Mouse (Mus musculus) kidney, adult 2 months (tissue): Measurements from ENCODE around the gene Noa1.

Experiments
- CTCF ChIP-seq: fragments of 200-500 bp; conservative IDR thresholded peaks from 2 replicates; pipeline ENCODE4 v1.5.1; 2011; ENCODE audit warnings: low read depth, mild to moderate bottlenecking, control low read depth, low read length, moderate library complexity, mixed read lengths; ENCODE audit not compliant: insufficient read depth, insufficient read length
- POLR2A ChIP-seq: fragments of 200-500 bp; IDR thresholded peaks from one replicate; pipeline ENCODE4 v1.6.1; 2011; ENCODE audit warnings: low read depth, low read length, control low read depth

DNA sequence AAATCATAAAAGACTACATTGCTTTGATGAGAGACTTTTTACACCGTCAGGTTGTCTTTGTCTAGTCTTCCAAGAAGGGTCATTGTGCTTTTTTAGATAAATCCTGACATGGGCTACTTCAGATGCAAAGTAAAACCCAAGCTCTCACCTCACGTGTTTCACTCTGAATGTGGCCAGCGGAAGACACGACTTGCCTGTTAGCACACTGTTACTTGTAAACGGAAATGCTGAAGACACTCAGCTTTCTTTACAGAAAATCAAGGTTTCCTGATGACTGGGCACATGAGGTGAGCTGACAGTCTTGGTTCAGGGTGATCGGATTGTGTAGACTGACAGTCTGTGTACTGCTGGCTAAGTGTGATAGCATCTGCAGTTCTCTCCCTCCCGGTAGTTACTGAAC lies 24.2 kb downstream of the Noa1 start:
- TF ChIP-seq POLR2A (no peak), CTCF (no peak)
